Mouse (Mus musculus): ENCODE data around the gene Tns3. TPM values are rescaled to one million over a fixed set of nuclear protein-coding genes. Genes with fewer than 3 reads are reported as not detected.
"Not testable (repeated sequence)": the region's sequence is repeated elsewhere in the genome, so short reads cannot be mapped to it uniquely, and the experiment has no call there.

The Tns3 gene
- polyA plus RNA-seq, 2 experiments from 2014 or later, result 0.06 to 0.09 TPM

GRCm38 (mm10) chr11:8574562-8574961, 89.8 kb downstream of the Tns3 start:
- no peak for ATAC-seq

GRCm38 (mm10) chr11:8572762-8573161, 91.6 kb downstream of the Tns3 start:
- ATAC-seq, result no peak

- no peak for ATAC-seq
These were observed 94.9 kb downstream of the Tns3 start for GRCm38 (mm10) chr11:8569232-8570028.

GRCm38 (mm10) chr11:8568829-8569228, 95.5 kb downstream of the Tns3 start:
- no peak for ATAC-seq

- ATAC-seq, result no peak
These were observed 98.0 kb downstream of the Tns3 start for GRCm38 (mm10) chr11:8566250-8566853.

- no peak for ATAC-seq
These were observed 105.5 kb downstream of the Tns3 start for GRCm38 (mm10) chr11:8558761-8559282.

- ATAC-seq, result no peak
These were observed 106.1 kb downstream of the Tns3 start for GRCm38 (mm10) chr11:8558258-8558657.

- ATAC-seq, result no peak
These were observed 107.3 kb downstream of the Tns3 start for GRCm38 (mm10) chr11:8557006-8557405.

GRCm38 (mm10) chr11:8551710-8552109, 112.6 kb downstream of the Tns3 start:
- no peak for ATAC-seq

- ATAC-seq, result no peak
These were observed 116.7 kb downstream of the Tns3 start for GRCm38 (mm10) chr11:8547661-8548060.

- no peak for ATAC-seq
These were observed 118.5 kb downstream of the Tns3 start for GRCm38 (mm10) chr11:8545798-8546197.

GRCm38 (mm10) chr11:8544355-8544754, 120.0 kb downstream of the Tns3 start:
- no peak for ATAC-seq

- no peak for ATAC-seq
These were observed 123.0 kb downstream of the Tns3 start for GRCm38 (mm10) chr11:8541222-8541815.

- no peak for ATAC-seq
These were observed 124.6 kb downstream of the Tns3 start for GRCm38 (mm10) chr11:8539593-8540265.

GRCm38 (mm10) chr11:8537013-8537614, 127.2 kb downstream of the Tns3 start:
- no peak for ATAC-seq

- ATAC-seq, result no peak
These were observed 129.4 kb downstream of the Tns3 start for GRCm38 (mm10) chr11:8534893-8535292.

- not testable (repeated sequence) for ATAC-seq
These were observed 131.6 kb downstream of the Tns3 start for GRCm38 (mm10) chr11:8532771-8533170.

GRCm38 (mm10) chr11:8532112-8532747, 132.1 kb downstream of the Tns3 start:
- ATAC-seq, result no peak

- no peak for ATAC-seq
These were observed 133.8 kb downstream of the Tns3 start for GRCm38 (mm10) chr11:8530506-8530905.

- ATAC-seq, result no peak
These were observed 134.3 kb downstream of the Tns3 start for GRCm38 (mm10) chr11:8530036-8530435.

GRCm38 (mm10) chr11:8525463-8526145, 138.7 kb downstream of the Tns3 start:
- no peak for ATAC-seq
